Mouse (Mus musculus): Measurements from ENCODE around the gene Tbcel. TPM values are rescaled to one million over a fixed set of nuclear protein-coding genes. Genes with fewer than 3 reads are reported as not detected.

Gene Tbcel
- polyA plus RNA-seq, 1 experiment from 2014 or later = 3.9 TPM

- ATAC-seq = no peak
- no peaks in the 10 kb centered on the region for H3K27me3 ChIP-seq (ENCODE audit: control insufficient read depth, insufficient read depth, low read depth, low read length)
- no peaks in the 10 kb centered on the region for H3K36me3 ChIP-seq (ENCODE audit: control insufficient read depth, insufficient read depth, low read length)
- H3K4me2 ChIP-seq (ENCODE audit: low read length) = no peak overlapping the region
- H3K27ac ChIP-seq (ENCODE audit: low read length) = no peak overlapping the region
- no peak overlapping the region for H3K9ac ChIP-seq (ENCODE audit: low read depth, low read length)
- H3K4me1 ChIP-seq (ENCODE audit: control insufficient read depth, insufficient read depth, low read length) = no peaks in the 10 kb centered on the region
- H3K4me3 ChIP-seq (ENCODE audit: low read depth, low read length) = no peak overlapping the region
- 91% methylated on average over 2 of the region's 2 CpGs for WGBS
- no peaks in the 10 kb centered on the region for H3K9me3 ChIP-seq (replicated peaks; ENCODE audit: control insufficient read depth, low read length, poor library complexity, severe bottlenecking)
These were observed 11.3 kb downstream of the Tbcel start for GRCm38 (mm10) chr9:42496296-42496695.

GRCm38 (mm10) chr9:42491780-42492179, 15.8 kb downstream of the Tbcel start:
- ATAC-seq = no peak
- Histone ChIP-seq H3K36me3 (ENCODE audit: control insufficient read depth, insufficient read depth, low read length) (no peaks in the 10 kb centered on the region), H3K9ac (ENCODE audit: low read depth, low read length) (no peak overlapping the region), H3K4me1 (ENCODE audit: control insufficient read depth, insufficient read depth, low read length) (no peaks in the 10 kb centered on the region), H3K4me2 (ENCODE audit: low read length) (no peak overlapping the region), H3K27ac (ENCODE audit: low read length) (no peak overlapping the region), H3K27me3 (ENCODE audit: control insufficient read depth, insufficient read depth, low read depth, low read length) (no peaks in the 10 kb centered on the region), H3K9me3 (replicated peaks; ENCODE audit: control insufficient read depth, low read length, poor library complexity, severe bottlenecking) (no peaks in the 10 kb centered on the region), H3K4me3 (ENCODE audit: low read depth, low read length) (no peak overlapping the region)
- 77% methylated on average over 9 of the region's 9 CpGs for WGBS

- no peak overlapping the region for H3K4me2 ChIP-seq (ENCODE audit: low read length)
These were observed 16.8 kb downstream of the Tbcel start for GRCm38 (mm10) chr9:42490589-42491382.

GRCm38 (mm10) chr9:42488071-42488470, 19.5 kb downstream of the Tbcel start:
- H3K4me3 ChIP-seq (ENCODE audit: low read depth, low read length) = no peak overlapping the region
- 100% methylated on average over 1 of the region's 1 CpGs for WGBS
- no peak overlapping the region for H3K9ac ChIP-seq (ENCODE audit: low read depth, low read length)
- no peaks in the 10 kb centered on the region for H3K27me3 ChIP-seq (ENCODE audit: control insufficient read depth, insufficient read depth, low read depth, low read length)
- H3K4me1 ChIP-seq (ENCODE audit: control insufficient read depth, insufficient read depth, low read length) = no peaks in the 10 kb centered on the region
- no peak for ATAC-seq
- H3K9me3 ChIP-seq (replicated peaks; ENCODE audit: control insufficient read depth, low read length, poor library complexity, severe bottlenecking) = no peaks in the 10 kb centered on the region
- no peak overlapping the region for H3K27ac ChIP-seq (ENCODE audit: low read length)
- no peaks in the 10 kb centered on the region for H3K36me3 ChIP-seq (ENCODE audit: control insufficient read depth, insufficient read depth, low read length)
- H3K4me2 ChIP-seq (ENCODE audit: low read length) = no peak overlapping the region

More at GRCm38 (mm10) chr9:42490589-42491382, 16.8 kb downstream of the Tbcel start:
- Histone ChIP-seq H3K9me3 (replicated peaks; ENCODE audit: control insufficient read depth, low read length, poor library complexity, severe bottlenecking) (no peaks in the 10 kb centered on the region), H3K27ac (ENCODE audit: low read length) (no peak overlapping the region), H3K9ac (ENCODE audit: low read depth, low read length) (no peak overlapping the region), H3K36me3 (ENCODE audit: control insufficient read depth, insufficient read depth, low read length) (no peaks in the 10 kb centered on the region), H3K4me1 (ENCODE audit: control insufficient read depth, insufficient read depth, low read length) (no peaks in the 10 kb centered on the region), H3K27me3 (ENCODE audit: control insufficient read depth, insufficient read depth, low read depth, low read length) (no peaks in the 10 kb centered on the region), H3K4me3 (ENCODE audit: low read depth, low read length) (no peak overlapping the region)
- no peak for ATAC-seq
- 83% methylated on average over 16 of the region's 16 CpGs for WGBS

GRCm38 (mm10) chr9:42486913-42487312, 20.7 kb downstream of the Tbcel start:
- Histone ChIP-seq H3K27ac (ENCODE audit: low read length) (no peak overlapping the region), H3K4me1 (ENCODE audit: control insufficient read depth, insufficient read depth, low read length) (no peaks in the 10 kb centered on the region), H3K4me3 (ENCODE audit: low read depth, low read length) (no peak overlapping the region), H3K27me3 (ENCODE audit: control insufficient read depth, insufficient read depth, low read depth, low read length) (no peaks in the 10 kb centered on the region), H3K36me3 (ENCODE audit: control insufficient read depth, insufficient read depth, low read length) (no peaks in the 10 kb centered on the region), H3K9me3 (replicated peaks; ENCODE audit: control insufficient read depth, low read length, poor library complexity, severe bottlenecking) (no peaks in the 10 kb centered on the region), H3K4me2 (ENCODE audit: low read length) (no peak overlapping the region), H3K9ac (ENCODE audit: low read depth, low read length) (no peak overlapping the region)
- ATAC-seq = no peak
- WGBS = 86% methylated on average over 4 of the region's 4 CpGs

- no peak overlapping the region for H3K9ac ChIP-seq (ENCODE audit: low read depth, low read length)
- H3K36me3 ChIP-seq (ENCODE audit: control insufficient read depth, insufficient read depth, low read length) = no peaks in the 10 kb centered on the region
- H3K27ac ChIP-seq (ENCODE audit: low read length) = no peak overlapping the region
- H3K9me3 ChIP-seq (replicated peaks; ENCODE audit: control insufficient read depth, low read length, poor library complexity, severe bottlenecking) = no peaks in the 10 kb centered on the region
- H3K4me1 ChIP-seq (ENCODE audit: control insufficient read depth, insufficient read depth, low read length) = no peaks in the 10 kb centered on the region
- no peaks in the 10 kb centered on the region for H3K27me3 ChIP-seq (ENCODE audit: control insufficient read depth, insufficient read depth, low read depth, low read length)
- 95% methylated on average over 1 of the region's 1 CpGs for WGBS
- no peak for ATAC-seq
- no peak overlapping the region for H3K4me3 ChIP-seq (ENCODE audit: low read depth, low read length)
- H3K4me2 ChIP-seq (ENCODE audit: low read length) = no peak overlapping the region
These were observed 22.9 kb downstream of the Tbcel start for GRCm38 (mm10) chr9:42484667-42485066.

- 87% methylated on average over 1 of the region's 1 CpGs for WGBS
- Histone ChIP-seq H3K4me3 (ENCODE audit: low read depth, low read length) (no peak overlapping the region), H3K9me3 (replicated peaks; ENCODE audit: control insufficient read depth, low read length, poor library complexity, severe bottlenecking) (no peaks in the 10 kb centered on the region), H3K4me1 (ENCODE audit: control insufficient read depth, insufficient read depth, low read length) (no peaks in the 10 kb centered on the region), H3K36me3 (ENCODE audit: control insufficient read depth, insufficient read depth, low read length) (no peaks in the 10 kb centered on the region), H3K9ac (ENCODE audit: low read depth, low read length) (no peak overlapping the region), H3K4me2 (ENCODE audit: low read length) (no peak overlapping the region), H3K27ac (ENCODE audit: low read length) (no peak overlapping the region), H3K27me3 (ENCODE audit: control insufficient read depth, insufficient read depth, low read depth, low read length) (no peaks in the 10 kb centered on the region)
- no peak for ATAC-seq
These were observed 24.7 kb downstream of the Tbcel start for GRCm38 (mm10) chr9:42482944-42483343.

- Histone ChIP-seq H3K4me1 (ENCODE audit: control insufficient read depth, insufficient read depth, low read length) (peaks cover 7% of the 10 kb centered on the region), H3K36me3 (ENCODE audit: control insufficient read depth, insufficient read depth, low read length) (no peaks in the 10 kb centered on the region), H3K4me3 (ENCODE audit: low read depth, low read length) (no peak overlapping the region), H3K27me3 (ENCODE audit: control insufficient read depth, insufficient read depth, low read depth, low read length) (no peaks in the 10 kb centered on the region), H3K4me2 (ENCODE audit: low read length) (no peak overlapping the region), H3K9me3 (replicated peaks; ENCODE audit: control insufficient read depth, low read length, poor library complexity, severe bottlenecking) (no peaks in the 10 kb centered on the region), H3K9ac (ENCODE audit: low read depth, low read length) (no peak overlapping the region), H3K27ac (ENCODE audit: low read length) (no peak overlapping the region)
- 87% methylated on average over 4 of the region's 4 CpGs for WGBS
- no peak for ATAC-seq
These were observed 31.4 kb downstream of the Tbcel start for GRCm38 (mm10) chr9:42476166-42476565.

- no peak for ATAC-seq
- WGBS = 86% methylated on average over 8 of the region's 8 CpGs
- H3K9me3 ChIP-seq (replicated peaks; ENCODE audit: control insufficient read depth, low read length, poor library complexity, severe bottlenecking) = no peaks in the 10 kb centered on the region
- no peak overlapping the region for H3K9ac ChIP-seq (ENCODE audit: low read depth, low read length)
- H3K4me1 ChIP-seq (ENCODE audit: control insufficient read depth, insufficient read depth, low read length) = peaks cover 19% of the 10 kb centered on the region
- peaks cover 2% of the 10 kb centered on the region; the same call in 1 of the 2 replicates for H3K36me3 ChIP-seq (ENCODE audit: control insufficient read depth, insufficient read depth, low read length)
- H3K4me3 ChIP-seq (ENCODE audit: low read depth, low read length) = no peak overlapping the region
- H3K27me3 ChIP-seq (ENCODE audit: control insufficient read depth, insufficient read depth, low read depth, low read length) = no peaks in the 10 kb centered on the region
- H3K4me2 ChIP-seq (ENCODE audit: low read length) = no peak overlapping the region
- no peak overlapping the region for H3K27ac ChIP-seq (ENCODE audit: low read length)
These were observed 33.4 kb downstream of the Tbcel start for GRCm38 (mm10) chr9:42474244-42474643.

Measured in midbrain, embryonic 16.5 days (tissue).